Mouse (Mus musculus) G1E (cell line): ENCODE results near the gene Gng12. TPM values are rescaled to one million over a fixed set of nuclear protein-coding genes. Genes with fewer than 3 reads are reported as not detected.

Source experiments
- ATAC-seq: 2 replicates; pipeline ENCODE4 v1.8.0; 2016; ENCODE audit warnings: mild to moderate bottlenecking; ENCODE audit not compliant: insufficient number of reproducible peaks, poor library complexity, low FRiP score, severe bottlenecking; ENCODE audit errors: extremely low read depth
- DNase-seq: peaks from one replicate; pipeline ENCODE4 v3.0.0; 2012; ENCODE audit warnings: low spot score
- H3K27me3 ChIP-seq: 2 replicates; pipeline ENCODE4 v1.6.1; 2012; ENCODE audit warnings: mild to moderate bottlenecking, low read length, inconsistent platforms; ENCODE audit not compliant: insufficient read depth
- H3K36me3 ChIP-seq: replicated peaks from 2 replicates; pipeline ENCODE3; 2012; ENCODE audit warnings: mild to moderate bottlenecking, inconsistent platforms
- H3K4me1 ChIP-seq: 2 replicates; pipeline ENCODE4 v1.6.1; 2012; ENCODE audit warnings: low read depth, low read length, inconsistent platforms, mixed read lengths; ENCODE audit not compliant: insufficient read depth
- H3K4me3 ChIP-seq: 2 replicates; pipeline ENCODE4 v1.5.1; 2012; ENCODE audit warnings: low read depth, mild to moderate bottlenecking, inconsistent platforms, low read length, moderate library complexity, mixed read lengths
- H3K9me3 ChIP-seq: replicated peaks from 2 replicates; pipeline ENCODE4 v1.6.1; 2012; ENCODE audit warnings: inconsistent platforms
- CTCF ChIP-seq: IDR thresholded peaks from 2 replicates; pipeline ENCODE4 v1.5.1; 2012; ENCODE audit warnings: low read depth, low read length, inconsistent platforms, mixed read lengths
- GATA1 ChIP-seq: IDR thresholded peaks from 2 replicates; pipeline ENCODE4 v1.6.1; 2012; ENCODE audit warnings: borderline replicate concordance, low read length, inconsistent platforms, mixed read lengths
- GATA2 ChIP-seq: IDR thresholded peaks from 2 replicates; pipeline ENCODE4 v1.6.1; 2012; ENCODE audit warnings: low read depth, low read length, inconsistent platforms, borderline replicate concordance
- POLR2AphosphoS5 ChIP-seq: IDR thresholded peaks from 2 replicates; pipeline ENCODE4 v1.6.1; 2012; ENCODE audit warnings: low read depth, low read length, inconsistent platforms; ENCODE audit not compliant: insufficient replicate concordance
- TAL1 ChIP-seq: conservative IDR thresholded peaks from 2 replicates; pipeline ENCODE4 v1.6.1; 2012; ENCODE audit warnings: low read depth, low read length, inconsistent platforms, mixed read lengths
- polyA plus RNA-seq: library from polyadenylated mRNA; stranded (reverse); fragments of >175 nt; gene quantifications from 2 replicates; pipeline ENCODE4 v1.2.3, GENCODE M21; 2012
- total RNA-seq, 2 experiments: library from RNA; stranded (forward) in 1 of 2; stranded (reverse) in 1 of 2; fragments of 200-1000 nt in 1 of 2; fragments of >200 nt in 1 of 2; fragmentation: Nextera tagmentation in 1 of 2; gene quantifications; 2 replicates each; pipeline ENCODE4 v1.2.3; 2014 to 2017

The Gng12 gene
- total and polyA plus RNA-seq, 3 experiments = 0.11 to 0.53 TPM; not detected in 1

GRCm38 (mm10) chr6:66965203-66965602, 69.0 kb downstream of the Gng12 start:
- ATAC-seq = no peak
- Histone ChIP-seq H3K27me3 (peaks cover 12% of the 10 kb centered on the region), H3K4me1 (peaks cover 22% of the 10 kb centered on the region), H3K4me3 (no peak overlapping the region), H3K36me3 (no peaks in the 10 kb centered on the region), H3K9me3 (no peaks in the 10 kb centered on the region)
- TF ChIP-seq TAL1 (no peak), POLR2AphosphoS5 (no peak), GATA2 (no peak), GATA1 (no peak), CTCF (no peak)
- DNase-seq = no peak

- H3K27me3 ChIP-seq = peaks cover 7% of the 10 kb centered on the region
- DNase-seq (no peak), ATAC-seq (no peak)
- peaks cover 25% of the 10 kb centered on the region for H3K4me1 ChIP-seq
- no peaks in the 10 kb centered on the region for H3K36me3 ChIP-seq
- TF ChIP-seq CTCF (no peak), GATA2 (no peak), TAL1 (no peak), POLR2AphosphoS5 (no peak), GATA1 (no peak)
- no peaks in the 10 kb centered on the region for H3K9me3 ChIP-seq
- no peak overlapping the region for H3K4me3 ChIP-seq
These were observed 71.6 kb downstream of the Gng12 start for GRCm38 (mm10) chr6:66967788-66968187.

- peaks cover 35% of the 10 kb centered on the region for H3K4me1 ChIP-seq
- DNase-seq (no peak), ATAC-seq (no peak)
- no peaks in the 10 kb centered on the region for H3K9me3 ChIP-seq
- H3K27me3 ChIP-seq = peaks cover 7% of the 10 kb centered on the region
- H3K4me3 ChIP-seq = no peak overlapping the region
- TF ChIP-seq POLR2AphosphoS5 (no peak), GATA1 (no peak), TAL1 (no peak), GATA2 (no peak), CTCF (no peak)
- H3K36me3 ChIP-seq = no peaks in the 10 kb centered on the region
These were observed 73.2 kb downstream of the Gng12 start for GRCm38 (mm10) chr6:66969446-66969845.

GRCm38 (mm10) chr6:66972300-66972699, 76.1 kb downstream of the Gng12 start:
- Histone ChIP-seq H3K36me3 (no peaks in the 10 kb centered on the region), H3K27me3 (peaks cover 7% of the 10 kb centered on the region), H3K4me3 (no peak overlapping the region), H3K4me1 (peaks cover 38% of the 10 kb centered on the region), H3K9me3 (no peaks in the 10 kb centered on the region)
- ATAC-seq (no peak), DNase-seq (no peak)
- no peak for TF ChIP-seq POLR2AphosphoS5
- no peak for TF ChIP-seq CTCF
- no peak for TF ChIP-seq GATA2
- no peak for TF ChIP-seq TAL1
- TF ChIP-seq GATA1 = no peak

DNA sequence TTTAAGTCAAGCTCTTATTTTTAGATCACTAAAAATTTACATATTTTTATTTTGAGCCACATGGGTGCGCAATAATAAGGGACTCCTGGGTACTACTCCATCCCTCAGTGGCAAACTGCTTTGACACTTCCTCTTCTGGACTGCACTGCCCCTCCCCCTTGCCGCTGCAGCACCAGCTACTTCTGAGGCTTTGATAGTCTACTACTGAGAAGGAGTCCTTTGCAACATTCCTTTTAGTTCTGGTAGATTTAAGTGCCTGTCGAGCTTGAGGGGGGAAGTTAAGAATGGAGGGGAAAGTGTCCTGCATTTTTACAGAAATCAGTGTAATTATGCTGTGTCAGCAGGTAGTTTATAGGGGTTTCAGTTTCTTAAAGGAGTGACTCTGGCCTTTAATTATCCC, 77.0 kb downstream of the Gng12 start:
- H3K9me3 ChIP-seq = no peaks in the 10 kb centered on the region
- no peak for TF ChIP-seq GATA1
- TF ChIP-seq CTCF = no peak
- TF ChIP-seq TAL1 = no peak
- no peak for TF ChIP-seq POLR2AphosphoS5
- no peak for TF ChIP-seq GATA2
- no peaks in the 10 kb centered on the region for H3K36me3 ChIP-seq
- H3K4me3 ChIP-seq = no peak overlapping the region
- peaks cover 4% of the 10 kb centered on the region for H3K27me3 ChIP-seq
- H3K4me1 ChIP-seq = peaks cover 40% of the 10 kb centered on the region
- DNase-seq = peak; percentile 36
- peak; percentile 94 for ATAC-seq

DNA sequence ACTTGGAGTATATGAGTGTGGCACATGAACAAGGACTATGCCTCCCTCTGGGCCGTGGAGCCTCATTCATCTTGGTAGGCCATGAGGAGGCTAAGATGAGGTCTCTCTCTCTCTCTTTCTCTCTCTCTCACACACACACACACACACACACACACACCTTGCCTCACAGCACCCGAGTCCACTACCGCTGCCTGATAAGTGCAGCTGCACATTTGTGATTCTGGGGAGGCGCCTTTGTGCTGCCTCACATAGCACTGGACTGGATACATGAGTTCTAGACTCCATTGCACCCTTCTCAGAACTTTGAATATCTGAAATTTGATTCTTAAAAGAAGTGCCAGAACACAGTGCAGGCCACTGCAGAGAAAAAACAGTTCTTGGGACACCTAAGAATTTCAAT, 79.3 kb downstream of the Gng12 start:
- ATAC-seq (no peak), DNase-seq (no peak)
- Histone ChIP-seq H3K9me3 (no peaks in the 10 kb centered on the region), H3K36me3 (no peaks in the 10 kb centered on the region), H3K4me3 (no peak overlapping the region), H3K27me3 (no peaks in the 10 kb centered on the region), H3K4me1 (peaks cover 58% of the 10 kb centered on the region)
- TF ChIP-seq GATA1 (no peak), CTCF (no peak), GATA2 (no peak), TAL1 (no peak), POLR2AphosphoS5 (no peak)

DNA sequence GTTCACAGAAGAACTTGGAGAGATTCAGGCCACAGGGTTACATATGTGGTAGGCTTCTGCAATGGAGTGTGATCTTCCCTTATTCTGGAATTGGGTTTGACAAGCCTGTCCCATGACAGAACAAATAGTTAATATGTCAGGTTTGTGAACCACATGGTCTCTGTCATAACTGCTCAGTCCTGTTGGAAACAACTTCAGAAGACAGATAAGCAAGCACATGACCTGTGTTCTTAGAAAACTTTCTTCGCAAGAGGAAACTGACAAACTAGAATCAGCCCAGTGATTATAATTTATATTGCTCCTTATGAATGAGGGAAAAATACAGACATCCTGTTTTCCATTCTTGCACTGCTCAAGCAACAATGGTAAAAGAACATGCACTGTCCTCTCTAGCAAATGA, 83.0 kb downstream of the Gng12 start:
- TF ChIP-seq TAL1 = no peak
- TF ChIP-seq POLR2AphosphoS5 = no peak
- TF ChIP-seq GATA2 = no peak
- TF ChIP-seq CTCF = no peak
- TF ChIP-seq GATA1 = no peak
- DNase-seq (no peak), ATAC-seq (peak; percentile 83)
- no peaks in the 10 kb centered on the region for H3K27me3 ChIP-seq
- peaks cover 51% of the 10 kb centered on the region for H3K4me1 ChIP-seq
- no peaks in the 10 kb centered on the region for H3K36me3 ChIP-seq
- H3K9me3 ChIP-seq = no peaks in the 10 kb centered on the region
- no peak overlapping the region for H3K4me3 ChIP-seq
